Mouse (Mus musculus) layer of hippocampus, postnatal 36 days (tissue): ENCODE measurements around the gene Ccr7. TPM values are rescaled to one million over a fixed set of nuclear protein-coding genes. Genes with fewer than 3 reads are reported as not detected.

Experiments
- DNase-seq, 2 experiments: peaks; one replicate each; pipeline ENCODE4 v3.0.0; 2022
- total RNA-seq, 2 experiments: library from RNA; stranded (reverse); gene quantifications; 2 replicates each; pipeline ENCODE4 v1.2.3; 2021

Gene Ccr7
- total RNA-seq, 2 experiments from 2014 or later = not detected

DNA sequence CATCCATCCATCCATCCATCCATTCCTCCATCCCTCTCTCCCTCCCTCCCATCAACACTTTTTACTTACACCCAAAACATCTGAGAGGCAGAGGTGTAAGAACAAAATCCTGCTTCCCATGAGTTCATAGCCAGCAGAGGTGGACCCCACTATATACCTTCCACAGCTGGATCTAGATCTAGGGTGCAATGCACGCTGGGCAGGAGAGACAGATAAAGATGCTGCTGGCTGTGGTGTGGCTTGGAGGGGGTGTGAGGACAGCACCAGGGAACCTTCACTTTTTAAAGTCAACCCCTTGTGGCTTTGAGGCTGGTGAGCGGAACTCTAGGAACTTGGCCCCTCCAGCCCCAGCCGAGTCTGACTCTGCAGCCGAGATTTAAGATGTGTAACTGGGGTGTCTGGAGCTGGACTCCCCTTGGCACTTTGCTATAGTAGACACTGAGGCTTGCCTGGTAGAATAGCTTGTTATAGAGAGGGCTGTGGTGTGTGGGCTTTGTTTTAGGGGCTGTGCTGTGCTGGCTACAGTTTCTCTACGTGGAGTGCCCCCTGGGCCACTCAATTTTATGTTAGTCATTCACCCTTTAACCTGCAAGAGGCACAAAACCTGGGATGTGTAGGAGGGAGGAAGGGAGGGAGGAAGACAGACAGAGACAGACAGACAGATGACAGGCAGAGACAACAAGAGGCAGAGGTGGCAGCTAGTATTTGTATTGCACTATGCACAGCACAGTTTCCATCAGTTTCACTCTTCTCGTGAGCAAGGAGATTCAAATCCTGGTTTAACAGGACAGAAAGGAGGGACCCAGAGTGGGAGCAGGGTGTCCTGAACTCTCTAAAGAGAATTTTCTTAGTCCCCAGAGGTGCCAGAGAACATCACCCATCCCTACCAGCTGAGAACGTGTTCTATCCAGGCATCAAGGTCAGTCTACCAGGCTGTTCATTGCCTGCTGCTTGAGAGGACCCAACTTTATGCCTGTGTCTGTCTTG lies 817 bp downstream of the Ccr7 start:
- DNase-seq = no peak

DNA sequence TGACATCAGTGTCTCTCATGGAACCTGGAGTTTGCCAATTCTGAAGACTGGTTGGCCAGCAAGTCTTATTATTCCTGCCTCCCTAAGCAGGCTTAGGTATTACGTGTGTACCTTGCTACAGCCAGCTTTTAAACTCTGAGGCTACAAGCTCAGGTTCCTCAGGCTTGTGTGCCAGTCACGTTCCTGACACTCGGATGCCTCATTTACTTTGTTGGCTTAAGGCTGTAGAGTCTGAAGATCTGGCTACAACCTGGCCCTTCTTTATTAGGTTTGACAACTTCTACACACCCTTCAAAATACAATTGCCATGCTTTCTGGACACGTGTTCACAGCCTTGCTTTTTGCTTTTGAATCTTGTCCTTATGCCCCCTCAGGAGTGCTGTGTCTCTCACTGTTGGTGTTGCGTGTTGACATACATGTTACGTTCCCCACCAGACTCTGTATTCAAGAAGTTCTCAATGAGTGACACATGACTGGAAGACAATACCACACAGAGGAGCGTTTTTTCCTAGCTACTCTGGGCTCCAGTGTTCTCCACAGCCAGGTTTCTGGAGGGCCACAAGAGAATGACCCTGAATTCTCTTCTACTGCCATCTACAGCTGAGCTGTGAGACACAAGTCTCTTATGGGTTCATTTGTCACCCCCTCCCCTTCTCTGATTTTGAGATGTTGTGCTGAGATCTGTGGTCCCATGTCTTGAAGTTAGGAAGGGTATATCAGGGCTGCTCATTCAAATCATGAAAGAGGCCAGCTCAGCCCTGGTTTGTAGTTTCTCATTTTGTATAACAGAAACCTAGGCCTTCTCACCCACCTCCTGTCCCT lies 2.3 kb downstream of the Ccr7 start:
- DNase-seq = no peak

DNA sequence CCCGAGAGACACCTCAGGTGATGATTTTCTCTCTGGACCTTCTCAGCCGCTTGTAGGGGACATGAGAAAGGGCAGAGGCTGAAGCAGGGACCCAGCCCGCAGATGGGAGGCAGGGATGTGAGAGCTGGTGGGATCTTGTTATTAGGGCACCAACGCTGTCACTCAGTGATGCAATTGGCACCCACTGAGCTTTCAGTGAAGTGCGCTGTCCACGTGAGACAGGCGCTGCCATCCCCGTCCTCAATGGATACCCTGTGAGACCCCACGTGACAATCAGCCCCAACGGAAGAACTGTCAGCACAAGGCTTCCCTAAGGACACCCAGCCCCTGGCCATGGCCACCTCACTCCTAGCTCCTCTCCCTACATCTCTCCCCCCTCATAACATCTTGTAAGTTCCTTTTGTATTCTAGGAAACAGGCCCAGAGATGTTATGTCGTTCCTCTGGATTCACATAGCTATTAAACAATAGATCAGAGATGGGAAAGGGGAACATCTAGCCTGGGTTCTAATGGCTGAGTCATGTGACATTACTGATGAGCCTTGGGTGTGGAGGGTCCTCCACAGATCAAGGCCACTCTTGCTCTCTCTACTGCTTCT lies 3.4 kb downstream of the Ccr7 start:
- no peak for DNase-seq

DNA sequence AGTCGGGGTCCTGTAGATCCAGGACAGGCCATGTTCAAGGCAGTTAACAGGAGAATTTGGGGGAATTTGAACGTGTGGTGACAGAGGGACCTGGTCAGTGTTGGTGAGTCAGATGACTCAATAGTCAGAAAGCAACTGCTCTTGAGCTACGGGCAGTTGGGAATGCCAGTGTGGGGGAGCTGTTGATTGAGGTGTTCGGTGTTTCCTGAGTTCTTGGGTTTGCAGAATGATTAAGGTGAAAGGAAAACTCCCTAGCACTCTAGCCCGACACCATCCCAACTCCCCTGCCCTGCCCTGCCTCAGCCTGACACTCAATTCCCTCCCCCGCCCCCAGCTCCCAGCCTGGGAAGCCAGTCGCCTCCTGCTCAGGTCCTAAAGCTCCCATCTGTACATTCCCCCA lies 4.0 kb downstream of the Ccr7 start:
- no peak for DNase-seq

DNA sequence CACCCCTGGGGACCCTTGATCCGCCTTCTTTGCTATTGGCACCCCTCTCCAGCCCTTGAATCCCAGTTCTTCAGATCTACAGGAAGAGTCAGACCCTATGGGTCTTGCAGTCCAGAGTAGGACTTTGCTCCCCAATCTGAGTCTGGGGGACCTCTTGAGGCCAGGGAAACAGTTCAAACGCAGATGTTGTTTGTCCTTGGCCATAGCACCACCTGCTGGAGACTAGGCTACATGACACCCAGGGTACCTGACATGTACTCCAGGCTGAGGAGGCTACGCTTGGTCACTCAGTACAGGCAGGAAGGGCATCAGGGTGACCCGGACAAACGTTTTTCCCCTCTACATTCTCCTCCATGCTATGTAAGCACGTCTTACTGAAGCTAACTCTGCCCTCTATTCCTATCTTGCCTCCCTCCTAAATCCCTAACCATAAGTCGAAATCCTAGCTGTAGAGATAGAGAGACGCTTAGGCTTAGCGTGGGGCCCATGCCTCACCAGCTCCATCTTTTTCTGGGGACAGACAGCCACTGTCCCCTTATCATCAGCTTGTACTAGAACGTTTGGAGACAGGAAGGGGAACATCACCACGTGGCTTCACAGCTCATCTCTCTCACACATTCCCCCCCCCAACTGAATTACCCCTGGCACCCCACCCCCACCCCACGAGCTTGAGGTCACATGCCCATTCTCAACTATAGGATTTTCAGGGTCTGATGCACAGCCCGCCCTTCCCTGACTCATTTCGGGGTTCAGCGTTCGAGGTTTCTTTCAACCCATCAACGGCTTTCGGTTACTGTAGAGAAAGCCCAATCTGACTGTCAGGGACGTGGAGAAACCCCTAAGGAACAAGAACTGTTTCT lies 4.7 kb downstream of the Ccr7 start:
- DNase-seq = peak; percentile 70 to 75

DNA sequence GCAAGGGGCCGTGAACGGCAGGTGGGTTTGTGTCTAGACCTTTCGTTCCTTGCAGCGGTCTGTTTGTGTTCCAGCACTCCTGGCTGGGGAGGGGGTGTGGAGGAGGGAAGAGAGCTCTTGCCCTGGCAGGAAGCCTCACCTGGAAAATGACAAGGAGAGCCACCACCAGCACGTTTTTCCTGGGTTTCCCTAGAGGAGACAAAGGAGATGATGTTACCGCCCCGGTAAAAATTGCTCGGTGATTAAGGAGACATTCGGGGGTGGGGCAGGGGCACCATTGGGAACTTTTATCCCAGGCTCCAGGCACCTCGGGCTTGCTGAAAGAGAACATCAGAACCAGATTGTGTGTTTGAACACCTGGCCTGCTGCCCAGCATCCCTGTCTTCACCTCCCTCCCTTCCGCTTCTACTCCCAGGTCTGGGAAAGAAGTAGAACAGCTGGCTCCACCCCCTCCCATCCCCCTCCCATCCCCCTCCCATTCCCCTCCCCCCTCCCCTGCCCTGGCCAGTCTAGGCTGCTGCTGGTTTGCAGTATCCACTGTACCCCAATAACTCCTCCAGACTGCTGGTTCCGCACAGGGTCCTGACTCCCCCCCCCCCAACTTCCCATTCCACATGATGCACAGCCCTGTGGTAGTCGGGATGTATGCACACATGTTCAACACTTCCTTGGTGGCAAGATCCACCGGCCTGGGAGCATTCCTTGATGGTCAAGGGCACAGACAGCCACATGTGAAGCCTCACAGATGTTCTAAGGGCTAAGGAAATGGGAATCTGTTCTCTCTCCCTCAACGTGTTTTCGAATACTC lies 5.8 kb downstream of the Ccr7 start:
- DNase-seq = no peak

DNA sequence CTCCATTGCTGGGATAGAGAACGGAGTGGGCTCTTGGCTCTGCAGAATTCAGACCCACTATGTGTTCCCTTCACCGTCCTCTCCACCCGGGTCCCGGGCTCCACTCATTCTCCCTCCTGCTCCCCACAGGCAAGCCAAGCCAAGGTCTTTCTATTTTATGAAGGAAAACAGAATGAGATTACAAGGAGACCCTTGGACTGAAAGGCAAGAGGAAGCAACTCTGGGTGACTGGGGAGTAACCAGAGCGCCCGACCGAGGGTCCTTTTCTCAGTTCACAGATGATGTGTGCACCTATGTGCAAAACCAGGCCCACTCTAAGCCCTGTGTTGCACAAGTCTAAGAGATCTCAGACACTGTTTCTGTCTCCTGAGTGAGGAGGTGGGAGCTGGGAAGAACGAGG lies 6.5 kb downstream of the Ccr7 start:
- DNase-seq = no peak

DNA sequence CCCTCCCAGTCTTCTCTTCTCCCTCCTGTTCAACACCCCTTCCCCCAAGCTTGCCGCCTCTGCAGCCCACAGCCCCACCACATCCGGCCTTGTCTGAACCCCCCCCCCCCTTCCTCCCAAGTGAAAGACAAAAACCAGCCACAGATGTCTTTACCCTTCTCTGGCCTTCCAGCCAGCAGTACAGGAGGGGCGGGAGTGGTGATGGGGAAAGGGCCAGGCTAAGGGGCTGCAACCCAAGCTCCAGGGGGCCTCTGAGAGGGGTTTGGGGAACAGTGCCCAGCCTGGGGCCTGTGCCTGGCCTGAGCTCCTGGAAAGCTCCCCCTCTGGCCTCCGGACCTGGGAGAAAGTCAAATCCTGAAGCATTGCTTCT lies 7.0 kb downstream of the Ccr7 start:
- no peak for DNase-seq

DNA sequence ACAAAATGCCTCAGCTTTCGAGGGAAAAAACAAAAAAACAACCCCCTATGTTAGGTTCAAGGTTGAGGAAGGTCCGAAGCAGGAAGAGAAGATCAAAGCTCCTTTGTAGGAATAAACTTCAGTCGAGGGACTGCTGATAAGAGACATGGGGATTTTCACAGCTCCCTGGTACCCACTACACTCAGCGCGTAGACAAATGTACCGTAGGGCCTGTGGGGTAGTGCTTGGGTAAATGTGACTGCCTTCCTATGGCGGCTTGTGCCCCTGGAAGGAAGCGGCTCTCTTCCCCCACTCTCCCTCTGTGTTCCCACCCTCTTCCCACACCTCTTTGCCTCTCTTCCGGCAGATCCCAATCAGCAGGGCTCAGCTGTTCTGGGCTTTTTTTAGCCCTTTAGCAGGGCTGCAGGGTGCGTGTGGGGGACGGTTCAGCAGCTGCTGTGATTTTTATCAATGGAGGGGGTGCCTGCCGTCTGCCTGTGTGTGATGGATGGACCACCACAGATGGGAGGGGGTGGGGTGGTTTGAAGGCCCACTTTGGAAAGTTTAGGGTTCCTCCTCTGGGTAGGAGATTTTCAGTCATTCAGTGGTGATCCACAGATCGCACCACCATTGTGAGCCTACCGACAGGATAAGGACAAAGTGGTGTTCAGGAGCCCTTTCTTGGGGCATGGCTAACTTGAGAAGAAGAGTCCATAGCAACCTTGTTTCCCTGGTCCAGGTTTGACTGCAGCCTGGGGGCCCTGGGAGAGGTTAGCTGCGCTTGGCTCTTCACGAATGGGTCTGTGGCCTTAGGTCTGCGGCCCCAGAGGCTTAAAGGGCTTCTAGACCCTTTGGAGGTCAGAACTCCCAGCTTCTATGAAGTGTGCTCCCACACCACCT lies 7.6 kb downstream of the Ccr7 start:
- peak; percentile 68 to 69 for DNase-seq

DNA sequence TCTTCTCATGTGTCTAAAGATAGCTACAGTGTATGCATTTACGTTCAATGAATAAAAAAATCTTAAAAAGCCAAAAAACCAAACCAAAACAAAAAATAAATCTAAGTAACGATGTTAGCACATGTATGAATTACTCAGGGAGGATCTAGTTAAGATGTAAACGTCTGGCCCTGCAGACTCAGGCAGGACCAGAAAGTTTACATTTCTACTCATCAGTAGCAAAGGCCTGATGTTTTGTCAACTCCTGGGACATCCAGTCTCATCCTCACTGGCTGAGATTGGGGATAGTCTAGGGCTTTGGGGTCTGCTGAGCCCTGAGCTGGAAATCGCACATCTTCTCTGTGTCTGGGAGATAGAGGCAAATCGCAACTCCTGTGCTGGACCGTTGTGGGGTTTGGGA lies 8.3 kb downstream of the Ccr7 start:
- DNase-seq = no peak

DNA sequence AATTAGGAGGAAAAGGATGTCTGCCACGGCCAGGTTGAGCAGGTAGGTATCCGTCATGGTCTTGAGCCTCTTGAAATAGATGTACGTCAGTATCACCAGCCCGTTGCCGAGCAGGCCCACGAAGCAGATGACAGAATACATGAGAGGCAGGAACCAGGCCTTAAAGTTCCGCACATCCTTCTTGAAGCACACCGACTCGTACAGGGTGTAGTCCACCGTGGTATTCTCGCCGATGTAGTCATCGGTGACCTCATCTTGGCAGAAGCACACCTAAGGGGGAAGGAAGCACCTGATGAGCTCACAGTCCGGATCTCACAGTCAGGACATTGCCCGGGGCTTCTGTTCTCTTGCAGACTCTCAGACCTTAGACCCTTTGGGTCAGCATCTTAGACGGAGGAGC lies 9.1 kb downstream of the Ccr7 start:
- DNase-seq = no peak

DNA sequence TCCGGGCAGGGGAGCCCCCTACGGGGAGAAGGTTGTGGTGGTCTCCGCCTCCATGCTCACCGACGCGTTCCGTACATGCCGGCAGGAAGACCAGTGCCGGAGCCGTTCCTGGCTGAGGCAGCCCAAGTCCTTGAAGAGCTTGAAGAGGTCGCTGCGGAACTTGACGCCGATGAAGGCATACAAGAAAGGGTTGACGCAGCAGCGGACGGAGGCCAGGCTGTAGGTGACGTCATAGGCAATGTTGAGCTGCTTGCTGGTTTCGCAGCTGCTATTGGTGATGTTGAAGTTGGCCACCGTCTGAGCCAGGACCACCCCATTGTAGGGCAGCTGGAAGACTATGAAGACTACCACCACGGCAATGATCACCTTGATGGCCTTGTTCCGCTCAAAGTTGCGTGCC lies 9.9 kb downstream of the Ccr7 start:
- DNase-seq = no peak

DNA sequence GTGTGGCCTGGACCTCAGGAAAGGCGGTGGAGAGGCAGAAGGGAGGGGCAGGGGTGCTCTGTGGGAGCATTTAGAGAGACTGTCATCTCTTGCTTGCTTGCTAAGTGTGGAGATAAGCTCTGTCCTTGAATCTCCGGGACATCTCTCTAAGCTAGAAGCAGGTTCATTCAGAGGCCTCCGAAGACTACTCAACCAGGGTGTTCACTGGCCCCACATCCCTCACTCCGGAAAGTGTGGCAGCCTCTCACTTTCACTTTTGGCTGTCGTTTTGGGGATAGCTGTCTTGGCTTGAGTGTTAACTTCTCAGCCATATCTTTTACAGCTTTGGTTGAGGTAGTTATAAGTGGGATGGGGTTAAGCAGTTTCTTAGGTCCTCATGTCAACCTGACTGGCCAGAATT lies 10.4 kb downstream of the Ccr7 start:
- DNase-seq = no peak

DNA sequence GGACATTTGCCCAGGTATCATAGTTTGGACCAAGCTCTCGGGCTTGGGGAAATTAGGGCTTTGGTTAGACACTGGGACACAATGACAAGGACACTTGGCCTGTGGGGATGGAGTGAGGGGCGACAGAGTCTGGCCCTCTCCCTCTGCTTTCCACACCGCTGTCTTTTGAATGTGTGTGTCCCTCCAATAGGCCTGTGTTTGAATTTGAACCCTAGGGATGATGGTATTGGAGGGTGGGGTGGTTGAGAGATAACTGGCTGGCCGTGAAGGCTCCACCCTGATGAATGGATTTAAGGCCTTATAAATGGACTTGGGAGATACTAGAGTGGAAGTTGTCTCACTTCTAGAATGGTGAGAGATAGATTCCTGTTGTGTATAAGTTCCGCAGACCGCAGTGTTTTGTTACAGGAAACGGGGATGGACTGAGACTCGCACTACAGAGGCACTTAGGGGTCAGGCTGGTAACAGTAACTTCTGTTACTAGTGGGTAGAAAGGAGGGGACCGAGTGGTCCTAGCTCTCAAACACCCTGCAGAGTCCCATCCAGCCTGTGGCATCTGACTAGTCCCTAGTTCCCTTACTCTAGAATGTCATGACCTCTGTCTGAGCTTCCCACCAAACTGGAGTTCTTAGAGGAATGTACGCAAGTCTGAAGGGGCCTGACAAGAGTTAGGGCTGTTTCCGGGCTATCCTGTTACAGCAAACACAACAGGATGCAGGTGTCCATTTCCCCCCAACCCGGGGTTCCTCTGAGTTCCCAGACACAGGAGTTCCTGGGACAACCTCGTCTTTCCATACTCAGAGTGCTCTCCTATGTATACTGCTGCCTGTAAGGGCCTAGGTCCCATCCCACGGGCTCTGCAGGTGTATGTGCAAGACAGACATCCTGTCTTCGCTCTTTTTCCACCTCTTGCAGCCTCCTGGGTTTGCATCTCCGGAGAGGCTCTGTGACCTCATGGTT lies 11.5 kb downstream of the Ccr7 start:
- no peak for DNase-seq

DNA sequence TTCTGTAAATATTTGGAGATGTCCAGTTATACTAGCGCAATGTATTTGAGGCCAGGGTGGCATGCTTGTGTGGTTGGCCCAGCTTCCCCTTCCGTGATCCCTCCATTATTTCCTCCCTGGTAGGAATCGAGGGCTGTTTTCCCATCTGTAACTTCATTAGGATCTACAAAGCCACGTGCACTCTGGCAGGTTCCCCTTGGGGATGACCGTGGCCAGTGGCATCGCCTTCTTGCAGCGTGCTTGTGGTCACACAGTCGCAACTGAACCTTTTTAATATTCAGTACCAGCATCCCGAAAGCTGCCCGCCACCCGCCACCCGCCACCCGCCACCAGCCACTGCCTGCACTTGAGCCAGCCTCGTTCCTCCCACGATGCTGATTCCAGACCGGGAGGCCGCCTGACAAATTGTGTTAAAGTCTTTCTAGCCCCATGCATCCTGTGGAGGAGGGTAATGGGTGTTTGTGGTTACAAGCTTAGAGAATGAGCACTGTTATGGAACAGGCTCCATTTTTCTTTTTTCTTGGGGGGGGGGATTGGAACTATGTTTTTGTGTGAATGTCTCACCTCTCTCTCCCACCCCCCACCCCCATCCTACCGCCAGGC lies 12.3 kb downstream of the Ccr7 start:
- DNase-seq = no peak

DNA sequence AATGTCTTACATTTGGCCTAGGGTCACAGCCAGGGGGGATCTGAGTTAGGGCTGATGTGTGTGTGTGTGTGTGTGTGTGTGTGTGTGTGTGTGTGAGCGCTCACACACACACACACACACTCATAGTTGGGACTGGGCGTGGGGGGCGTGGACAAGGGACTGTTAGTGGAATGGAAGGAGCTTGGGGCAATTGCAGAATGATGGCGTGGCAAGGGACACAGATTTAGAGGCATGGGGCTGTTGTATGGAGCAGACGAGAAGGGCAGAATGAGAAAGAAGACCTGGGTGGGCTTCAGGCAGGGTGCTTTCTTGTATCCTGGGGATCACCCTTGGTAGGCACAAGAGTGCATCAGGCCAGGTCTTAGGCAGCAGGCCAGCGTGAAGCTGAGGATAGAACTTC lies 12.8 kb downstream of the Ccr7 start:
- DNase-seq = no peak

DNA sequence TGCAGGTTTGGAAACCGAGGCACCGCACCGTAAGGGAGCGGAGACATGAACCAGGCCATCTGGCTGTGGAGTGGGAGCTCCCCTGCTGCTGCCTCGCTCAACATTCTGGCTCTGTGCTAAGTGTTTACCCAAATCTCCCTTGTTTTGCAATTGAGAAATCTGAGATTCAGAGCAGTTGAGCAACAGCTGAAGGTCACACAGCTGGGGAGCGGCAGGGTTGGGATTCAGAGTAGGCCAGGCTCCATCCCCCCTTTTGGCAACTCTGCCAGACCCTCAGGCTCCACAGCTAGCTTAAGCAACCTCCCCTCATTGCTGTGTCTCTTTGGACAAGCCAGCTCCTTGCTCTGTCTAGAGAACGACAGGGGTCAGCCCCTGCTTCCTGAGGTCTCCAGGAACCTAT lies 13.3 kb downstream of the Ccr7 start:
- DNase-seq = peak in 1 of 2 experiments; percentile 52

DNA sequence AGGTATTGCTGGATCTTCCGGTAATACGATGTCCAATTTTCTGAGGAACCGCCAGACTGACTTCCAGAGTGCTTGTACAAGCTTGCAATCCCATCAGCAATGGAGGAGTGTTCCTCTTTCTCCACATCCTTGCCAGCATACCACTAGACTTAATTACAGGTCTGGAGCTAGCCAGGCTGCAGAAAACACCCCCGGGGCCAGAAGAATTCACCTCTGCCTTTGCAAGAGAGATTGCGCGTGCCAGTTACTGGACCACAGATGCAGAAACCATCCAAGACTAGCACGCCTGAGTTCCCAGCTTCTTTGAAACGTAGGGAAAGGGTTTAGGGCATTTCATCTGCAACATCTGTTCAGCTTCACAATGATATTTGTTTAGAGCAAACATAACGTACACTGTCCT lies 15.9 kb downstream of the Ccr7 start:
- no peak for DNase-seq

DNA sequence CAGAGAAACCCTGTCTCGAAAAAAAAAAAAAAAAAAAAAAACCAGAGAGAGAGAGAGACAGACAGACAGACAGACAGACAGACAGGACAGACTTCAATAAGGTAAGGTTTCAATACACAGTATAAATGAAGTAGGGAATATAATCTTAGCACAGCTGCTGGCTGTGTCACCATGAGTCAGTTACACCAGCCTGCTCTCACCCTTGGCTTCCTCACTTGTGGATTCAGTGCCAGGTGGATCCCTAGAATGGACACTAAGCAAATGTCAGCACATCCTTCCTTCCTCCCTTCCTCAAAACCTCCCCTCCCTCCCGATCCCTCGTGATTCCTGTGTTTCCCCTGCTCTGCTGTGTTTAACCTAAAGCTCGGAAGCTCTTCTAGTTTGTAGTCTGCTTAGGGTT lies 17.5 kb downstream of the Ccr7 start:
- no peak for DNase-seq
